Mouse (Mus musculus) limb, embryonic 14.5 days (tissue): ENCODE results near the gene Higd1a. TPM values are rescaled to one million over a fixed set of nuclear protein-coding genes. Genes with fewer than 3 reads are reported as not detected.

Experiments used
- ATAC-seq: fragments of 200-750 bp; cut with Nextera tagmentation; 2 replicates; pipeline ENCODE4 v1.8.0; 2017; ENCODE audit warnings: low read depth, moderate number of reproducible peaks, moderate TSS enrichment; ENCODE audit not compliant: low FRiP score
- DNase-seq: peaks from one replicate; pipeline ENCODE4 v3.0.0-alpha.2; 2015; ENCODE audit warnings: low spot score
- H3K27ac ChIP-seq: fragments of 300-500 bp; sonication (generic); replicated peaks from 2 replicates; pipeline ENCODE4 v1.5.1; 2014; ENCODE audit warnings: low read depth, mild to moderate bottlenecking, low read length, moderate library complexity, mixed read lengths
- H3K27me3 ChIP-seq: fragments of 300-500 bp; sonication (generic); 2 replicates; pipeline ENCODE4 v1.6.1; 2014; ENCODE audit warnings: low read length, mixed read lengths; ENCODE audit not compliant: control insufficient read depth, insufficient read depth
- H3K36me3 ChIP-seq: fragments of 300-500 bp; sonication (generic); 2 replicates; pipeline ENCODE4 v1.6.1; 2014; ENCODE audit warnings: mild to moderate bottlenecking, low read length, moderate library complexity, mixed read lengths; ENCODE audit not compliant: control insufficient read depth, insufficient read depth
- H3K4me1 ChIP-seq: fragments of 300-500 bp; sonication (generic); 2 replicates; pipeline ENCODE4 v1.6.1; 2014; ENCODE audit warnings: antibody characterized with exemption, low read length, mixed read lengths; ENCODE audit not compliant: control insufficient read depth, insufficient read depth
- H3K4me2 ChIP-seq: fragments of 300-500 bp; sonication (generic); replicated peaks from 2 replicates; pipeline ENCODE4 v1.6.1; 2014; ENCODE audit warnings: low read depth, mild to moderate bottlenecking, low read length, moderate library complexity; ENCODE audit not compliant: severe bottlenecking
- H3K4me3 ChIP-seq: fragments of 300-500 bp; sonication (generic); replicated peaks from 2 replicates; pipeline ENCODE4 v1.5.1; 2014; ENCODE audit warnings: low read length
- H3K9ac ChIP-seq: fragments of 300-500 bp; sonication (generic); 2 replicates; pipeline ENCODE4 v1.6.1; 2014; ENCODE audit warnings: mild to moderate bottlenecking, low read depth, low read length, moderate library complexity; ENCODE audit not compliant: severe bottlenecking
- H3K9me3 ChIP-seq: fragments of 300-500 bp; sonication (generic); 2 replicates; pipeline ENCODE4 v1.6.1; 2016; ENCODE audit warnings: low read length; ENCODE audit not compliant: control insufficient read depth
- POLR2A ChIP-seq: fragments of 200-500 bp; IDR thresholded peaks from 2 replicates; pipeline ENCODE4 v1.8.0; 2012; ENCODE audit warnings: inconsistent platforms, mild to moderate bottlenecking, moderate library complexity, borderline replicate concordance; ENCODE audit not compliant: insufficient read depth, insufficient read length; ENCODE audit errors: extremely low read depth
- WGBS: fragments of 180-500 bp; shearing (Covaris S2); extraction: QIAGEN DNeasy Blood & Tissue Kit; methylation state at CpG from one replicate; pipeline ENCODE4 v1.1.7; 2014; 5-methylcytosine and 5-hydroxymethylcytosine counted together
- polyA plus RNA-seq, 2 experiments: library from polyadenylated mRNA; depleted of rRNA in 1 of 2; stranded (reverse) in 1 of 2; unstranded in 1 of 2; fragments of >200 nt; fragmentation: Nextera tagmentation in 1 of 2; extraction: Ambion mirVana in 1 of 2; gene quantifications; 2 replicates each; pipeline versions ENCODE4 v1.2.1 to v1.2.3; 2012 to 2014

Gene Higd1a
- polyA plus RNA-seq, 2 experiments = 71.0 to 235 TPM

DNA sequence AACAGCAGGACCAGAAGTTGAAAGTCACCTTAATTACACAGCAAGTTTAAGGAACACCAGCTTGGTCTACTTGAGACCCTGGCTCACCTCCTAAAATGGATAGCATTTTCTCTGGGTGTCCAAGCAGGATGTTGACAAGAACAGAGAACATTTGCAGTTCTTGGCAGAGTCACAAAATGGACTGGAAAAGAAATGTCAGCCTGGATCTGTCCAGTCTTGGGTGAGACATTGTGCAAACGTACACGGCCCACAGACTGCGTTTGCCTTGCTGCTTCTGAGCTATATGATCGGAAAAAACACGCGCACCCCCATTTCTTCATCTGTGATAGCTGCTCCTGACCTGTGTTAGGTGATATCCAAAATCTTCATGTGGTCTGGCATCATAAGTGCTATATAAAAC lies 9.5 kb upstream of the Higd1a start:
- Histone ChIP-seq H3K27me3 (no peaks in the 10 kb centered on the region), H3K4me1 (no peaks in the 10 kb centered on the region), H3K27ac (no peak overlapping the region), H3K36me3 (no peaks in the 10 kb centered on the region), H3K9ac (no peak overlapping the region), H3K4me2 (no peak overlapping the region), H3K9me3 (no peaks in the 10 kb centered on the region), H3K4me3 (no peak overlapping the region)
- 87% methylated on average over 6 of the region's 6 CpGs for WGBS
- no peak for ATAC-seq
- DNase-seq = no peak
- TF ChIP-seq POLR2A = no peak

DNA sequence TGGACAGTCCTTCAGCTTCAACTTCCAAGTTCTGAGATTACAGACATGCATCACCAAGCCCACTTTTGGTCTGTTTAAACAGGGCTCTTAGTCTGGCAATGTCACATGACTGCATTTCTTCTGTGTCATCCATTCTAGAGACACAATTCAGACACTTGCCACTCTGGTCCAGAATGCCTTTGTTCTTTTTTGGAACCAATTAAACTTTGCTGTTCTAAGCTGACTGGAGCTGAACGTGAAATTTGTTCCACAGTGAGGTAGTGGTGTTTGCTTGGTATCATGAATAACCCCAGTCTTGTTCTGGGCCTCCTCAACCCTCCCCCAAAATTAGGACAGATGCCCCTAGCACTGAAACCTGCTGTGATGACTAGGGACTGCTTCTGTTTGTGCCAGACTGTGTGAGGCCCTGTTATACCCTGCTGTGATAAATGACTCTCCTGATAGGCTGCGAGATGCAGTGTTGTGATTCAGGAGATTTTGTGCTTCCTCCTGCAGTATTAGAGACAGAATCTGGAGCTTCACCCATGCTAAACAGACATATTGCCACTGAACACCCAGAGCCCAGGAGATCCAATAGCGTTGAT lies 7.4 kb upstream of the Higd1a start:
- Histone ChIP-seq H3K27me3 (no peaks in the 10 kb centered on the region), H3K9ac (no peak overlapping the region), H3K36me3 (no peaks in the 10 kb centered on the region), H3K4me3 (no peak overlapping the region), H3K9me3 (no peaks in the 10 kb centered on the region), H3K4me1 (no peaks in the 10 kb centered on the region), H3K27ac (no peak overlapping the region), H3K4me2 (no peak overlapping the region)
- no peak for TF ChIP-seq POLR2A
- ATAC-seq = no peak
- WGBS = 37% methylated on average over 3 of the region's 3 CpGs
- DNase-seq = no peak

DNA sequence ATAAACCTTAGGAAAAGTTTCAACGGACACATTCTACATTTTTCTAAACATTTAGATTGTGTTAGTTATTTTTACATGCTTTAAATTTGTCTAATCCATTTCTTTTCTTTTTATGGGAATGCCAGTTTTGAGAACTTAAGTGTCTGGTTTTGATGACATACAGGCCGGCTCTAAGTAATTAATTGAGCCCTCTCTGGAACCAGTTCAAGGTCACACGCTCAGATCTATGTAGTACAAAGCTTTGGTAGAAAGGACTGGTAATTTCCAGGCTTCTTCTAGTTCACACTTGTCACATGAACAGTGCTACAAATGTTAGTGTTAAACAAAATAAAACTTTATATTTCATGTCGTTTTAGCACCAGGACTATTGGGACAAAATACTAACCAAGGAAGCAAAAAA lies 6.7 kb upstream of the Higd1a start:
- no peak for TF ChIP-seq POLR2A
- Histone ChIP-seq H3K4me2 (no peak overlapping the region), H3K9me3 (no peaks in the 10 kb centered on the region), H3K27ac (no peak overlapping the region), H3K27me3 (no peaks in the 10 kb centered on the region), H3K4me1 (no peaks in the 10 kb centered on the region), H3K4me3 (no peak overlapping the region), H3K9ac (no peak overlapping the region), H3K36me3 (no peaks in the 10 kb centered on the region)
- DNase-seq = no peak
- no peak for ATAC-seq
- 55% methylated on average over 4 of the region's 4 CpGs for WGBS

DNA sequence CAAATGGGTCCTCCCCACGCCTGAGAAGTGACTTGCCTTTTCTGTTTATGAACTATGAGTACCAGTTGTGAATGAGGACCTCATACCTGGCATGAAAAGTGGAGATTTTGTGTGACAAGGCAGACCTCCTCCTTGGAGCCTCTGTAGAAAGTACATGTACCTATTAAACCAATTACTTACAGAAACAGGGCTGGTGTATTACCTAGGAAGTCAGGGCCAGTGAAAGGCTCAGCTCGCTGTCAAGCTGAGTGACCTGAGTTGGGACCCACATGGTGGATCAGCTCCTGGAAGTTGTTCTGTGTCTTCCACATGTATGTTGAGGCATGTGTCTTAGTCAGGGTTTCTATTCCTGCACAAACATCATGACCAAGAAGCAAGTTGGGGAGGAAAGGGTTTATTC lies 2.8 kb upstream of the Higd1a start:
- no peak overlapping the region for H3K4me2 ChIP-seq
- no peaks in the 10 kb centered on the region for H3K27me3 ChIP-seq
- H3K27ac ChIP-seq = no peak overlapping the region
- no peak overlapping the region for H3K4me3 ChIP-seq
- H3K9ac ChIP-seq = no peak overlapping the region
- 80% methylated on average over 2 of the region's 2 CpGs for WGBS
- DNase-seq (no peak), ATAC-seq (no peak)
- no peaks in the 10 kb centered on the region for H3K36me3 ChIP-seq
- H3K9me3 ChIP-seq = no peaks in the 10 kb centered on the region
- 0 out of 2 replicates have a peak, but pooled peaks cover 3% of the 10 kb centered on the region for H3K4me1 ChIP-seq
- no peak for TF ChIP-seq POLR2A

DNA sequence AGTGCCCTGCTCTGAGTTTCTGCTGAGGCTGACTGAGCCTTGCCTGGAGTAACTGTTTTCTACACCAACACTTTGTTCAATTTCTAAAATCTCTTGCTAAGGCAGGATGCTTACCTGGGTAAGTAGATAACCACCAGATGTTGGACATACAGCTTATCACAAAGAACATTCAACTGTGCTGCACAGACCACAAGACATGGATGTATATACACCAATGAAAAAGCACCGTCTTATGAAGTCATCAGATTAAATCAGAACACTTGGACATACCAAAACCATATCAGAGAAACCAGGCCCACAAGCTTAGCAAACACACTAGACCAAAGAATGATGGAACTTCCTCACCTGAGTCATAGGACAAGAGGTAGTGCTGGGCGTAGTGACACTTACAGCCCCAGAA lies 1.2 kb upstream of the Higd1a start:
- H3K27me3 ChIP-seq = no peaks in the 10 kb centered on the region
- no peak overlapping the region for H3K4me2 ChIP-seq
- no peak for TF ChIP-seq POLR2A
- H3K9ac ChIP-seq = no peak overlapping the region
- 0 out of 2 replicates have a peak, but pooled peaks cover 3% of the 10 kb centered on the region for H3K4me1 ChIP-seq
- no peaks in the 10 kb centered on the region for H3K36me3 ChIP-seq
- ATAC-seq (no peak), DNase-seq (no peak)
- H3K27ac ChIP-seq = no peak overlapping the region
- no peaks in the 10 kb centered on the region for H3K9me3 ChIP-seq
- 96% methylated on average over 2 of the region's 2 CpGs for WGBS
- H3K4me3 ChIP-seq = no peak overlapping the region
